Mouse (Mus musculus): ENCODE results near the gene Stbd1. TPM values are rescaled to one million over a fixed set of nuclear protein-coding genes. Genes with fewer than 3 reads are reported as not detected.
A peak's percentile ranks its signal among the peaks of the same experiment; 100 is the strongest.

The Stbd1 gene
- 80.3 and 83.8 TPM in 2 replicates for total RNA-seq (2014; rRNA removed; ENCODE audit: low replicate concordance)
- polyA plus RNA-seq (2015; fragmentation: Nextera tagmentation; extraction: Ambion mirVana), result 100 and 143 TPM in 2 replicates

- peak within 1 kb of the TSS; percentile 90 for H3K27ac ChIP-seq (ENCODE audit: low read depth)
- H3K9me3 ChIP-seq (replicated peaks; ENCODE audit: control insufficient read depth, low read length), result no peaks in the 10 kb centered on the region
- no peak; the same call in 1 of the 2 replicates for TF ChIP-seq CTCF (IDR thresholded peaks at IDR 0.05; ENCODE audit: low read depth)
- no peak for TF ChIP-seq EP300 (IDR thresholded peaks at IDR 0.05; ENCODE audit: low read depth)
- under 1% methylated on average over 55 of the region's 69 CpGs for WGBS
- peak within 1 kb of the TSS; percentile 82 for H3K4me2 ChIP-seq (ENCODE audit: low read depth, low read length)
- peaks cover 16% of the 10 kb centered on the region for H3K4me1 ChIP-seq (ENCODE audit: control insufficient read depth, insufficient read depth)
- DNase-seq (ENCODE audit: low spot score) (peak; percentile 68), ATAC-seq (ENCODE audit: insufficient read depth, low read depth) (peak; percentile 91)
- peak within 1 kb of the TSS; percentile 78 for H3K4me3 ChIP-seq (ENCODE audit: low read depth, low read length)
- H3K36me3 ChIP-seq (replicated peaks; ENCODE audit: control insufficient read depth, insufficient read depth, low read length), result peaks cover 14% of the 10 kb centered on the region
- H3K27me3 ChIP-seq (ENCODE audit: control insufficient read depth, insufficient read depth, low read length), result 0 out of 2 replicates have a peak, but pooled peaks cover 6% of the 10 kb centered on the region
- H3K9ac ChIP-seq (replicated peaks; ENCODE audit: low read depth, low read length), result peak within 1 kb of the TSS; percentile 83
Measured at GRCm38 (mm10) chr5:92602691-92603690, at the start of gene Stbd1. Gene Stbd1 (plus strand): TSS chr5:92603041.

GRCm38 (mm10) chr5:92553939-92554338 lies 48.9 kb upstream of the Stbd1 start:
- WGBS, result 71% methylated on average over 3 of the region's 3 CpGs

GRCm38 (mm10) chr5:92554443-92554842 lies 48.4 kb upstream of the Stbd1 start:
- Histone ChIP-seq H3K4me1 (ENCODE audit: control insufficient read depth, insufficient read depth) (no peaks in the 10 kb centered on the region; the same call in 1 of the 2 replicates), H3K27ac (ENCODE audit: low read depth) (no peak overlapping the region), H3K27me3 (ENCODE audit: control insufficient read depth, insufficient read depth, low read length) (no peaks in the 10 kb centered on the region), H3K9ac (replicated peaks; ENCODE audit: low read depth, low read length) (no peak overlapping the region), H3K4me2 (ENCODE audit: low read depth, low read length) (no peak overlapping the region), H3K4me3 (ENCODE audit: low read depth, low read length) (no peak overlapping the region), H3K36me3 (replicated peaks; ENCODE audit: control insufficient read depth, insufficient read depth, low read length) (no peaks in the 10 kb centered on the region), H3K9me3 (replicated peaks; ENCODE audit: control insufficient read depth, low read length) (peaks cover 7% of the 10 kb centered on the region; the same call in 1 of the 2 replicates)
- TF ChIP-seq CTCF (IDR thresholded peaks at IDR 0.05; ENCODE audit: low read depth) (no peak), EP300 (IDR thresholded peaks at IDR 0.05; ENCODE audit: low read depth) (no peak)
- 80% methylated on average over 4 of the region's 4 CpGs for WGBS
- DNase-seq (ENCODE audit: low spot score) (no peak), ATAC-seq (ENCODE audit: insufficient read depth, low read depth) (no peak)

More at GRCm38 (mm10) chr5:92553939-92554338, 48.9 kb upstream of the Stbd1 start:
- Histone ChIP-seq H3K27me3 (ENCODE audit: control insufficient read depth, insufficient read depth, low read length) (no peaks in the 10 kb centered on the region), H3K4me1 (ENCODE audit: control insufficient read depth, insufficient read depth) (no peaks in the 10 kb centered on the region; the same call in 1 of the 2 replicates), H3K36me3 (replicated peaks; ENCODE audit: control insufficient read depth, insufficient read depth, low read length) (no peaks in the 10 kb centered on the region), H3K9ac (replicated peaks; ENCODE audit: low read depth, low read length) (no peak overlapping the region), H3K4me2 (ENCODE audit: low read depth, low read length) (no peak overlapping the region), H3K9me3 (replicated peaks; ENCODE audit: control insufficient read depth, low read length) (peaks cover 7% of the 10 kb centered on the region; the same call in 1 of the 2 replicates), H3K27ac (ENCODE audit: low read depth) (no peak overlapping the region), H3K4me3 (ENCODE audit: low read depth, low read length) (no peak overlapping the region)
- DNase-seq (ENCODE audit: low spot score), result no peak
- no peak for TF ChIP-seq EP300 (IDR thresholded peaks at IDR 0.05; ENCODE audit: low read depth)
- no peak for TF ChIP-seq CTCF (IDR thresholded peaks at IDR 0.05; ENCODE audit: low read depth)
- ATAC-seq (ENCODE audit: insufficient read depth, low read depth), result no peak

- Histone ChIP-seq H3K4me1 (ENCODE audit: control insufficient read depth, insufficient read depth) (peaks cover 2% of the 10 kb centered on the region), H3K27ac (ENCODE audit: low read depth) (no peak within 1 kb of the TSS), H3K27me3 (ENCODE audit: control insufficient read depth, insufficient read depth, low read length) (no peaks in the 10 kb centered on the region), H3K4me2 (ENCODE audit: low read depth, low read length) (no peak within 1 kb of the TSS), H3K36me3 (replicated peaks; ENCODE audit: control insufficient read depth, insufficient read depth, low read length) (no peaks in the 10 kb centered on the region), H3K4me3 (ENCODE audit: low read depth, low read length) (no peak within 1 kb of the TSS), H3K9ac (replicated peaks; ENCODE audit: low read depth, low read length) (no peak within 1 kb of the TSS), H3K9me3 (replicated peaks; ENCODE audit: control insufficient read depth, low read length) (peaks cover 7% of the 10 kb centered on the region; the same call in 1 of the 2 replicates)
- no peak for TF ChIP-seq CTCF (IDR thresholded peaks at IDR 0.05; ENCODE audit: low read depth)
- TF ChIP-seq EP300 (IDR thresholded peaks at IDR 0.05; ENCODE audit: low read depth), result no peak
- DNase-seq (ENCODE audit: low spot score), result no peak
- 75% methylated on average over 16 of the region's 16 CpGs for WGBS
- ATAC-seq (ENCODE audit: insufficient read depth, low read depth), result no peak
Measured at GRCm38 (mm10) chr5:92554891-92555511, 47.8 kb upstream of the Stbd1 start, which contains the start of gene Fam47e. Gene Fam47e (plus strand): TSS chr5:92555069.

- ATAC-seq (ENCODE audit: insufficient read depth, low read depth), result no peak
Measured at GRCm38 (mm10) chr5:92555905-92556304, 46.9 kb upstream of the Stbd1 start.

More at GRCm38 (mm10) chr5:92555905-92556304, 46.9 kb upstream of the Stbd1 start:
- Histone ChIP-seq H3K9me3 (replicated peaks; ENCODE audit: control insufficient read depth, low read length) (peaks cover 7% of the 10 kb centered on the region; the same call in 1 of the 2 replicates), H3K4me2 (ENCODE audit: low read depth, low read length) (no peak overlapping the region), H3K27me3 (ENCODE audit: control insufficient read depth, insufficient read depth, low read length) (no peaks in the 10 kb centered on the region), H3K4me3 (ENCODE audit: low read depth, low read length) (no peak overlapping the region), H3K27ac (ENCODE audit: low read depth) (no peak overlapping the region), H3K9ac (replicated peaks; ENCODE audit: low read depth, low read length) (no peak overlapping the region), H3K4me1 (ENCODE audit: control insufficient read depth, insufficient read depth) (peaks cover 8% of the 10 kb centered on the region), H3K36me3 (replicated peaks; ENCODE audit: control insufficient read depth, insufficient read depth, low read length) (no peaks in the 10 kb centered on the region)
- DNase-seq (ENCODE audit: low spot score), result no peak
- 89% methylated on average over 1 of the region's 1 CpGs for WGBS
- no peak for TF ChIP-seq EP300 (IDR thresholded peaks at IDR 0.05; ENCODE audit: low read depth)
- no peak for TF ChIP-seq CTCF (IDR thresholded peaks at IDR 0.05; ENCODE audit: low read depth)

Data from heart, postnatal 0 days (tissue).